Mouse (Mus musculus) thymus, postnatal 36 days (tissue): ENCODE data around the gene Wrap53.

Experiments
- DNase-seq, 2 experiments: peaks; one replicate each; pipeline ENCODE4 v3.0.0; 2022; ENCODE audit warnings: mixed read lengths in 2 of 2

The Wrap53 gene

GRCm38 (mm10) chr11:69600098-69600497 is 20.0 kb upstream of the Wrap53 start:
- DNase-seq: no peak

- DNase-seq: no peak
Measured at GRCm38 (mm10) chr11:69599436-69599835, 19.4 kb upstream of the Wrap53 start.

GRCm38 (mm10) chr11:69594853-69595252 is 14.8 kb upstream of the Wrap53 start:
- DNase-seq: no peak

- DNase-seq: no peak
Measured at GRCm38 (mm10) chr11:69592799-69593198, 12.7 kb upstream of the Wrap53 start.

GRCm38 (mm10) chr11:69591899-69592637 is 12.0 kb upstream of the Wrap53 start:
- no peak for DNase-seq

GRCm38 (mm10) chr11:69591424-69591823 is 11.4 kb upstream of the Wrap53 start:
- DNase-seq: no peak

- no peak for DNase-seq
Measured at GRCm38 (mm10) chr11:69590622-69591021, 10.6 kb upstream of the Wrap53 start.

- no peak for DNase-seq
Measured at GRCm38 (mm10) chr11:69589207-69589834, 9.3 kb upstream of the Wrap53 start.

GRCm38 (mm10) chr11:69585718-69586325 is 5.8 kb upstream of the Wrap53 start:
- no peak for DNase-seq

- no peak for DNase-seq
Measured at GRCm38 (mm10) chr11:69584937-69585336, 4.9 kb upstream of the Wrap53 start.

- no peak for DNase-seq
Measured at GRCm38 (mm10) chr11:69584008-69584407, 4.0 kb upstream of the Wrap53 start.

GRCm38 (mm10) chr11:69582230-69582805 is 2.3 kb upstream of the Wrap53 start:
- DNase-seq: no peak

GRCm38 (mm10) chr11:69581814-69582213 is 1.8 kb upstream of the Wrap53 start:
- DNase-seq: no peak

GRCm38 (mm10) chr11:69581147-69581688 is 1.2 kb upstream of the Wrap53 start:
- peak; percentile 86 to 91 for DNase-seq

- DNase-seq: no peak
Measured at GRCm38 (mm10) chr11:69580572-69581146, 604 bp upstream of the Wrap53 start.

- DNase-seq: peak; percentile 91 to 97
Measured at GRCm38 (mm10) chr11:69579128-69580017, 682 bp downstream of the Wrap53 start.

- DNase-seq: no peak
Measured at GRCm38 (mm10) chr11:69578301-69578700, 1.8 kb downstream of the Wrap53 start.

- DNase-seq: no peak
Measured at GRCm38 (mm10) chr11:69576307-69576706, 3.7 kb downstream of the Wrap53 start.

GRCm38 (mm10) chr11:69575220-69575619 is 4.8 kb downstream of the Wrap53 start:
- peak in 1 of 2 experiments; percentile 19 for DNase-seq

GRCm38 (mm10) chr11:69565131-69565530 is 14.9 kb downstream of the Wrap53 start:
- DNase-seq: no peak

- DNase-seq: no peak
Measured at GRCm38 (mm10) chr11:69564391-69564790, 15.7 kb downstream of the Wrap53 start.

- no peak for DNase-seq
Measured at GRCm38 (mm10) chr11:69563373-69563772, 16.7 kb downstream of the Wrap53 start.
